Mouse (Mus musculus) neural tube, embryonic 13.5 days (tissue): ENCODE results near the gene AW551984. TPM values are rescaled to one million over a fixed set of nuclear protein-coding genes. Genes with fewer than 3 reads are reported as not detected.
A peak's percentile ranks its signal among the peaks of the same experiment; 100 is the strongest.

Experiments used
- ATAC-seq: fragments of 200-750 bp; cut with Nextera tagmentation; 2 replicates; pipeline ENCODE4 v1.8.0; 2017; ENCODE audit warnings: low read depth, mild to moderate bottlenecking, moderate TSS enrichment, moderate library complexity
- H3K27ac ChIP-seq: fragments of 300-500 bp; sonication (generic); replicated peaks from 2 replicates; pipeline ENCODE4 v1.5.1; 2015; ENCODE audit warnings: moderate library complexity, mild to moderate bottlenecking, inconsistent platforms
- H3K27me3 ChIP-seq: fragments of 300-500 bp; sonication (generic); 2 replicates; pipeline ENCODE4 v1.6.1; 2015; ENCODE audit warnings: mild to moderate bottlenecking, inconsistent platforms
- H3K36me3 ChIP-seq: fragments of 300-500 bp; sonication (generic); 2 replicates; pipeline ENCODE4 v1.6.1; 2015; ENCODE audit warnings: mild to moderate bottlenecking, inconsistent platforms
- H3K4me1 ChIP-seq: fragments of 300-500 bp; sonication (generic); replicated peaks from 2 replicates; pipeline ENCODE4 v1.6.1; 2015; ENCODE audit warnings: inconsistent platforms
- H3K4me2 ChIP-seq: fragments of 300-500 bp; sonication (generic); 2 replicates; pipeline ENCODE4 v1.6.1; 2015; ENCODE audit warnings: inconsistent platforms, mild to moderate bottlenecking, moderate library complexity
- H3K4me3 ChIP-seq: fragments of 300-500 bp; sonication (generic); 2 replicates; pipeline ENCODE4 v1.5.1; 2015; ENCODE audit warnings: mild to moderate bottlenecking, inconsistent platforms
- H3K9ac ChIP-seq: fragments of 300-500 bp; sonication (generic); 2 replicates; pipeline ENCODE4 v1.6.1; 2015; ENCODE audit warnings: moderate library complexity, mild to moderate bottlenecking, inconsistent platforms
- H3K9me3 ChIP-seq: fragments of 300-500 bp; sonication (generic); 2 replicates; pipeline ENCODE4 v1.6.1; 2016; ENCODE audit warnings: inconsistent platforms
- WGBS: fragments of 180-500 bp; shearing (Covaris S2); methylation state at CpG from one replicate; pipeline ENCODE4 v1.1.7; 2015; 5-methylcytosine and 5-hydroxymethylcytosine counted together
- polyA plus RNA-seq: library from polyadenylated mRNA; unstranded; fragments of >200 nt; fragmentation: Nextera tagmentation; extraction: Ambion mirVana; gene quantifications from 2 replicates; pipeline ENCODE4 v1.2.1, GENCODE M21; 2015

Gene AW551984
- polyA plus RNA-seq, 1 experiment from 2014 or later = 60.0 TPM

DNA sequence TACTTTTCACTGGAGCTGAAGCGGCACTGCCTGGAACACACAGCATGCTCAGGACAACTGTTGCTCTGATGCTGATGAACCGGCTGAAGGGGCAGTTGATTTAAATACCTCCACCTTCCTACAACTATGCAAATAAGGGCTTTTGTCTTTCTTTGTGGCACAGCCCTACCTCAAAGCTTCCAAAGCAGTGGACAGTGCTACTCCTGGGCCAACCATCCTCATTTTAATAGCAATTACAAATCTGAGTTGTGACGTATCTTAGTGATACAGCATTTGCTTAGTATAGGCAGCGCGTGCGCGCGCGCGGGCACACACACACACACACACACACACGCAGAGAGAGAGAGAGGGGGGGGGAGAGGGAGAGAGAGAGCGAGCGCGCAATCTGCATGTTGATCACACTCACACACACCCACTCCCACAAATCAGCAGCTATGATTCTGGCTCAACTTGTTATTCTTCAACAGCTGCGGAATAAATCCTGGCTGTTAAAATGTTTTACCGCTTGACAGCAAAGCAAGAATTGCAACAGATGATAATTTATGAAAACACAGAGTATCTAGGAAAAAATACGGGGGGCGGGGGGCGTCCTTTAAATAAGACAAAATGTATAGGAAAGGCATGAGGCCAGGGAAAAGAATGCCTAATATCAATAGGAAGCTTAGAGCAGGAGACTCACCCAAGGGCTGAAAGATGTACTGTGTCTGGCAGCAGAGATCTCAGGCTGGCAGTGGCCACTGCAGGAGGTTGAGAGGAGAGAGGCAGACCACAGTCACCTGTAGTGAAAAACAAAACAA, 1.5 kb downstream of the AW551984 start:
- Histone ChIP-seq H3K4me2 (peak overlapping the region; percentile 73), H3K27ac (peak overlapping the region; percentile 67), H3K4me3 (peak overlapping the region; percentile 42), H3K27me3 (peaks cover 7% of the 10 kb centered on the region; the same call in 1 of the 2 replicates), H3K4me1 (peaks cover 27% of the 10 kb centered on the region), H3K9me3 (no peaks in the 10 kb centered on the region), H3K36me3 (no peaks in the 10 kb centered on the region), H3K9ac (peak overlapping the region; percentile 61)
- WGBS = under 1% methylated on average over 19 of the region's 19 CpGs
- peak; percentile 94 for ATAC-seq

DNA sequence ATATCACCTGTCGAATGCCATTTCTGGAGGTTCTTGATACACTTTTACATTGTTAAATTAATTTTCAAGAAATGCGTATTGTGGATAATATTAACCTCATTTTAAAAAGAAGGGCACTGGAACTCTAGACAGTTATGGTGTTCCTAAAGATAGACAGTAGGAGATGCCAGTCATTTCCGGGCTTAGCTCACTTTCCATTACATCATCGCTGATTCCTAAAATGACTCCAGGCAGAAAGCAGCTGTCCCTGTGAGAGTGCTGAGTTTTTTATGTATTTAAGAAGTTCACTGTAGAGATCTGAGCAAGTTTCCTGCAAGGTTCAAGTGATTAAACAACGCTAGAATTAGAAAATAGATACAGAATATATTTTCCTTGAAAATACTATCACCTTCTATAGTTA, 27.2 kb downstream of the AW551984 start:
- WGBS = 89% methylated on average over 5 of the region's 5 CpGs
- H3K27me3 ChIP-seq = no peaks in the 10 kb centered on the region
- no peak overlapping the region for H3K27ac ChIP-seq
- no peaks in the 10 kb centered on the region for H3K9me3 ChIP-seq
- no peaks in the 10 kb centered on the region for H3K36me3 ChIP-seq
- no peak overlapping the region for H3K4me2 ChIP-seq
- H3K4me3 ChIP-seq = no peak overlapping the region
- H3K4me1 ChIP-seq = no peaks in the 10 kb centered on the region
- no peak overlapping the region for H3K9ac ChIP-seq
- ATAC-seq = no peak

DNA sequence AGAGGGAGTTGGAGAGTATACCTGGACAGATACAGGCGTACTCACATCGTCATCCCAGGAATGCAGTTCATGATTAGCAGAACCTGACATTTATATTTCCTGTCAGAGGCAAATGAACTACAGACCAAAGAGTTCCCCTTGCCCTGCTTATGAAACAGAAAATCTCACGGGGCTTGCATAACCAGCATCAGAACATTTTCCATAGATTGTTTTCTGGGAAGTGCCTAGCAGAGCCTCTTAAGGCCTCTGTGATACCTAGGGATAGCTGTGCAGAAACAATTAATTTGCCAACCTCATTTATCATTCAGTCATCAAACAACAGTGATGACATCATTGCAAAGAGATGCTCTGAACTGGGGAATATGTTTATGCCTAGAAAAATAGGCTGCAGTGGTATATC, 28.7 kb downstream of the AW551984 start, which contains the start of gene Olfr959:
TSS of gene Olfr959 (minus strand) at position 101 of the 400 bp plus-strand sequence.
- no peak within 1 kb of the TSS for H3K4me2 ChIP-seq
- H3K4me1 ChIP-seq = no peaks in the 10 kb centered on the region
- 85% methylated on average over 3 of the region's 3 CpGs for WGBS
- H3K4me3 ChIP-seq = no peak within 1 kb of the TSS
- no peak within 1 kb of the TSS for H3K9ac ChIP-seq
- no peaks in the 10 kb centered on the region for H3K9me3 ChIP-seq
- no peaks in the 10 kb centered on the region for H3K27me3 ChIP-seq
- H3K36me3 ChIP-seq = no peaks in the 10 kb centered on the region
- H3K27ac ChIP-seq = no peak within 1 kb of the TSS
- no peak for ATAC-seq

DNA sequence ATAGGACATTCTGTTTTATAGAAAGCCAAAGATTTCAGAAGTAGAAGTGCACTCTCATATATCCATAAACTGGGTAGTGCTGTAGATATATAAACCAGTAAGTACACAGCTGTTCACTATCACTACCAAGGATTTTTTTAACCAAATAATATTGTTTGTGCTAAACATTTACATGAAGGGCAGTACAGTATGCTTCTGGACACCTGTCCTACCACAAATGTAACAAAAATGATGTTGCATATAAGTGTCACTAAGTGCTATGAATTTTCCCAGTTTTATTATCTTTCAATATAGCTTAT, 45.9 kb downstream of the AW551984 start:
- Histone ChIP-seq H3K4me2 (no peak overlapping the region), H3K27ac (peak overlapping the region; percentile 87), H3K27me3 (no peaks in the 10 kb centered on the region), H3K9me3 (no peaks in the 10 kb centered on the region), H3K4me3 (no peak overlapping the region), H3K4me1 (peaks cover 15% of the 10 kb centered on the region), H3K9ac (no peak overlapping the region), H3K36me3 (no peaks in the 10 kb centered on the region)
- peak; percentile 47 for ATAC-seq

DNA sequence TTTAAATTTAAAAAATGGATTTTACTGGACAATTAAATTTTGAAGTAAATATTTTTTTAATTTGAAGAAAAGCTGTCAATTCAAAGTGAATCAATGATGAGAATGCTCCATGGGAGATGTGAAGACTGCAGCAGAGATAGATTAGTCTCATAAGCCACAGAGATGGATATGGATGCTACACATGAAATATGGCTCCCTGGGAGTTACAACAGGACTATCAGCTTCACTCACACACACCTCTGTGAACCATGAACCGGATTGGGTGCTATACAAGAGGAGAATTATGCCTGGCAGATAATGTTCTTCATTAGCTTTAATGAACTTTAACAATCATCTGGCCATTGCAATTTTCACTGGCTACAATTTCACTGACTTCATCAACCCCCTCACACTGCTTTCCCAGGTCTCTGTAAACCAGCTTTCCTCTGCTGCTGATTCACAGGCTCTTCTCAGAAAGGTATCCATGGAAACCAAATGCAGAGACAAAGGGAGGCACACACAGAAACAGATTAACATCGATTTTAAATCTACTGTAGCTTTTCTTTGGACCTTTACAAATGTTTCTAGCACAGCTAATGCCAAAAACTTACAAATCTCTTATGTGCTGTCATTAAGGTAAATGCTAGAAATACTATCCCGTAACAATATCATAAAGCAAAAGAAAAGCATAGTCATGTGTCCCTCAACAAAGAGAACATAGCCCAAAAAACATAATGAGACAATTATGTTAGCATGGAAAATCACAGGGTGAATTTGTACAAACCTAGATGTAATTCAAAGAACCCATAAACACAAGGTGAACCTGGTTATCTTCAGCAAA, 46.5 kb downstream of the AW551984 start:
- Histone ChIP-seq H3K4me3 (no peak overlapping the region), H3K4me1 (peaks cover 15% of the 10 kb centered on the region), H3K4me2 (0 out of 2 replicates have a peak overlapping the region, but pooled peaks have one; percentile 15), H3K9me3 (no peaks in the 10 kb centered on the region), H3K27ac (peak overlapping the region; percentile 87), H3K36me3 (no peaks in the 10 kb centered on the region), H3K27me3 (no peaks in the 10 kb centered on the region), H3K9ac (peak overlapping the region; percentile 22)
- 30% methylated on average over 3 of the region's 3 CpGs for WGBS
- ATAC-seq = peak; percentile 93

DNA sequence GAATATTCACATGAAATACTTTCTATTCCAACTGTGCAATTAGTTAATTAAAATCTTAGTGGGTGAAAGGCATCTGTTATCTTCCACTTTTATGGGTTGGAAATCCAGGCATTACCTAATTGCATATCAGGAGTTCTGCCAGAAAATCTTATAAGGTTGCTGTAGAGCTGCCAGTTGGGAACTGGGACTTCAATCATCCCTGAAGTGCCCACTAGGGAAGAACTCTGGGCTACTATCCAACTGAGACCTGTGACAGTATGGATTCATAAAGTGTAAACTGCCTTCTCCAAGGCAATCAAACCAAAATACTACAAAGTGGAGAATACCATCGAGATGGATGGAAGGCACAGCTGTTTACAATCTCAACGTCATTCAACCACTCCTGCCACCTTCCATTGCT, 50.3 kb downstream of the AW551984 start, which contains the start of gene Olfr958:
TSS of gene Olfr958 (minus strand) at position 109 of the 400 bp plus-strand sequence.
- no peaks in the 10 kb centered on the region for H3K36me3 ChIP-seq
- H3K4me1 ChIP-seq = peaks cover 15% of the 10 kb centered on the region
- H3K9me3 ChIP-seq = no peaks in the 10 kb centered on the region
- WGBS = 42% methylated on average over 2 of the region's 2 CpGs
- ATAC-seq = peak; percentile 79
- no peak within 1 kb of the TSS for H3K9ac ChIP-seq
- no peak within 1 kb of the TSS for H3K27ac ChIP-seq
- H3K4me2 ChIP-seq = no peak within 1 kb of the TSS
- H3K4me3 ChIP-seq = no peak within 1 kb of the TSS
- no peaks in the 10 kb centered on the region for H3K27me3 ChIP-seq

DNA sequence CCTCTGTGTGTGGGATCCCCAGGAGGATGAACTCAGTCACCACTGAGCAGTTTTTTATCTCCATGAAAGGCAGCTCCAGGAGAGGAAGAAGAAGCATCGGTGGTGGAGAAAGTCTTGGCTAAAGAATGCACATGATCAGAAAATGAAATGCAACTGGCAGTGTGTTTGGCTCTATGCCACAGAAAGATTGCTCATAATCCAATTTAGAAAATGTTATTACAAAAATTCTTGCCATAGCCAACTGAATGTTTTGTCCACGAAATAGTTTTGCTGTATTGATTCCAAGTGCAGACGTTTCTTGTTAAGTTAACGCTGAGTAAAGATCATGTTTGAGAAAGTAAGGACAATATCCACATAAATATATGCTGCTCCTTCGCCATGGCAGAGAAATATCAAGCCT, 53.4 kb downstream of the AW551984 start:
- Histone ChIP-seq H3K36me3 (no peaks in the 10 kb centered on the region), H3K9ac (no peak overlapping the region), H3K4me2 (no peak overlapping the region), H3K4me3 (no peak overlapping the region), H3K27ac (no peak overlapping the region), H3K27me3 (no peaks in the 10 kb centered on the region), H3K4me1 (no peaks in the 10 kb centered on the region), H3K9me3 (no peaks in the 10 kb centered on the region)
- 84% methylated on average over 5 of the region's 5 CpGs for WGBS
- no peak for ATAC-seq

Other genes with a start within 250 kb of the AW551984 start
- gene Olfr951, start 217.0 kb downstream of the AW551984 start, polyA plus RNA-seq = not detected in 2 replicates
- not detected in 2 replicates for gene Olfr952, start 177.3 kb downstream of the AW551984 start, polyA plus RNA-seq
- gene Olfr954, start 147.7 kb downstream of the AW551984 start, polyA plus RNA-seq = not detected in 2 replicates
- gene Olfr955, start 132.5 kb downstream of the AW551984 start, polyA plus RNA-seq = not detected in 2 replicates
- not detected in 2 replicates for gene Olfr44, start 110.4 kb downstream of the AW551984 start, polyA plus RNA-seq
- not detected in 2 replicates for gene Olfr957, start 88.6 kb downstream of the AW551984 start, polyA plus RNA-seq
- not detected in 2 replicates for gene Olfr958, start 50.3 kb downstream of the AW551984 start, polyA plus RNA-seq
- gene Olfr959, start 28.8 kb downstream of the AW551984 start, polyA plus RNA-seq = not detected in 2 replicates
- gene Olfr148, start 6.3 kb upstream of the AW551984 start, polyA plus RNA-seq = not detected in 2 replicates
- gene Olfr960, start 17.0 kb upstream of the AW551984 start, polyA plus RNA-seq = not detected in 2 replicates
- not detected in 2 replicates for gene Olfr961, start 40.7 kb upstream of the AW551984 start, polyA plus RNA-seq
- gene Olfr963, start 62.8 kb upstream of the AW551984 start, polyA plus RNA-seq = not detected in 2 replicates
- gene Olfr149, start 102.7 kb upstream of the AW551984 start, polyA plus RNA-seq = not detected in 2 replicates
- gene Olfr965, start 107.0 kb upstream of the AW551984 start, polyA plus RNA-seq = not detected in 2 replicates
- gene Olfr150, start 126.6 kb upstream of the AW551984 start, polyA plus RNA-seq = not detected in 2 replicates
- gene Olfr967, start 141.8 kb upstream of the AW551984 start, polyA plus RNA-seq = not detected in 2 replicates
- gene Olfr968, start 178.8 kb upstream of the AW551984 start, polyA plus RNA-seq = not detected in 2 replicates
- not detected in 2 replicates for gene Olfr969, start 186.5 kb upstream of the AW551984 start, polyA plus RNA-seq
- gene Olfr970, start 204.5 kb upstream of the AW551984 start, polyA plus RNA-seq = not detected in 2 replicates
- not detected in 2 replicates for gene Olfr971, start 232.5 kb upstream of the AW551984 start, polyA plus RNA-seq